Mouse (Mus musculus): Measurements from ENCODE around the gene Gm5269. TPM values are rescaled to one million over a fixed set of nuclear protein-coding genes. Genes with fewer than 3 reads are reported as not detected.

The Gm5269 gene
- polyA plus RNA-seq, 1 experiment from 2014 or later = not detected

DNA sequence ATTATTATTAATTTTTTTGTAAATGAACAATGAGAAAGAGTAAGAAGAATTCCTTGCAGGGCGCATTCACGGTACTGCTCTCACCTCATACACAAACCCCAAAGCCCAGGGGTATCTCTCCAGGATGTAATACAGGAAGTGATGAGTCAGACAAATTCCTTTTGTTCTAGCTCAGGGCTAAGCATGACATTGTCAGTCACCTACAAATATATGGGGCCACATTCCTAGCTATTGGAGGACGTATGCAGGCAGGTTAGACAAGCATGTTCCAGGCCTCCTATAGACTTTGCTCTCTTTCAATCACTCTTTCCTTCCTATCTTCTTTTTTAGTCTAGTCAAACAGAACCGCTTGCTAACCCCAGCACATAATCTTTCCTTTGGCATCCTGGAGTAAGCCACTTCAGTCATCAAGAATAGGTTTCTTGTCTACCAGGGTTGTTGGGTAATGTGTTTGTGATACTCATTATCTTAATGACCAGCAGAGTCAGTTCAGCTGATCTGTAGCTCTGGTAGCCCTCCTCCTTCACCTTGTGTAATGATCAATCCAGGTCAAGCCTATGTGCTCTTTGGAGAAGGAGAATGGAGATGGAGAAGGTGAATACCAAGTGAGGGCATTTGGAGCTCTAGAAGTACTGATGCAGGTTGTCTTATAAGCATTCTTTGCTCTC lies 27.2 kb upstream of the Gm5269 start:
- no peak for TF ChIP-seq CTCF (IDR thresholded peaks at IDR 0.05)
- ATAC-seq (peak; percentile 94), DNase-seq (ENCODE audit: low read depth, low spot score) (no peak)
- no peaks in the 10 kb centered on the region for H3K27me3 ChIP-seq
- in situ Hi-C loops (cut with MboI; ENCODE audit: low pct_unique_long_range_greater_than_20kb) = no loop called here
- ChIA-PET CTCF (no interaction called here), POLR2A (no interaction called here)

DNA sequence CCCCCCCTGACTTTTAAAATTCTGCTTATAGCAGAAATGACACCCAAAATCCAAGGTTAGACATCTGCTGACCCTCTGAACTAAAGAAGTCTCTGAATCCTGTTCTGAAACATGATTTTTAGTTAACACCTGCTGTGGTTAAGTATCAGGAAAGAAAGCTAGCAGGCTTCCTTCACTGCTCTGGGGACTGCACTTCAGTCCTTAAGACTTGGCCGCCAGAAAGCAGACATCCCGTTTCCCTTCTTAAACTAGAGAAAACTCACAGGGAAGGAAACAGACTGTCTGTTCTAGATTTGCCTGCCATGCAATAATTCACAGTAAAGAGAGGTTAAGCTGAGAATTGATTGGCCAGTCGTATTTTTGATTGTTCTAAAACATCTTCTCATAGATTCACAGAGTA lies 26.1 kb upstream of the Gm5269 start:
- H3K27me3 ChIP-seq = no peaks in the 10 kb centered on the region
- POLR2A ChIA-PET = no interaction called here
- in situ Hi-C loops (cut with MboI; ENCODE audit: low pct_unique_long_range_greater_than_20kb) = no loop called here
- DNase-seq (ENCODE audit: low read depth, low spot score) = no peak
- ATAC-seq = no peak
- no peak for TF ChIP-seq CTCF (IDR thresholded peaks at IDR 0.05)
- CTCF ChIA-PET = interaction anchor here (1.7 kb wide), 1 partner anchor 9 kb away, joined by 5 read pairs; no protein-coding TSS in a partner anchor

DNA sequence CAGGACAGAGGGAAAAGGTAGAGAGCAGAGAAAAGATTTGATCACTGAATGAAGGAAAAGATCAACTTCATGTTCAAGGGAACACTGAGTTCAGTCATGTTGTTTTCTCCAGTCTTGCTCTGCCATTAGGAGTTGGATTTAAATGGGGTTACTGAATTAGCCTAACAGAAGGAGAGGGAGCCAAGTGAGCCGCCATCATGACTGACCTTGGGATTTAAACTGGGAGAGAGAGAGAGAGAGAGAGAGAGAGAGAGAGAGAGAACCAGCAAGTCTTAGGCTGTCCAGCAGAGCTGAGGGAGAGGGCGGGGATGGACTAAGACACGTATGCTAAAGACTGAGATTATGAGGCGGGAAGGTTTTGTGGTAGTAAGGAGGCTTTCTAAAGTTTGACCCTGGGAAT lies 24.2 kb upstream of the Gm5269 start:
- ChIA-PET CTCF (interaction anchor here (1.7 kb wide), 1 partner anchor 11 kb away, joined by 5 read pairs; no protein-coding TSS in a partner anchor), POLR2A (no interaction called here)
- in situ Hi-C loops (cut with MboI; ENCODE audit: low pct_unique_long_range_greater_than_20kb) = no loop called here
- no peaks in the 10 kb centered on the region for H3K27me3 ChIP-seq
- TF ChIP-seq CTCF (IDR thresholded peaks at IDR 0.05) = no peak
- DNase-seq (ENCODE audit: low read depth, low spot score) (no peak), ATAC-seq (no peak)

DNA sequence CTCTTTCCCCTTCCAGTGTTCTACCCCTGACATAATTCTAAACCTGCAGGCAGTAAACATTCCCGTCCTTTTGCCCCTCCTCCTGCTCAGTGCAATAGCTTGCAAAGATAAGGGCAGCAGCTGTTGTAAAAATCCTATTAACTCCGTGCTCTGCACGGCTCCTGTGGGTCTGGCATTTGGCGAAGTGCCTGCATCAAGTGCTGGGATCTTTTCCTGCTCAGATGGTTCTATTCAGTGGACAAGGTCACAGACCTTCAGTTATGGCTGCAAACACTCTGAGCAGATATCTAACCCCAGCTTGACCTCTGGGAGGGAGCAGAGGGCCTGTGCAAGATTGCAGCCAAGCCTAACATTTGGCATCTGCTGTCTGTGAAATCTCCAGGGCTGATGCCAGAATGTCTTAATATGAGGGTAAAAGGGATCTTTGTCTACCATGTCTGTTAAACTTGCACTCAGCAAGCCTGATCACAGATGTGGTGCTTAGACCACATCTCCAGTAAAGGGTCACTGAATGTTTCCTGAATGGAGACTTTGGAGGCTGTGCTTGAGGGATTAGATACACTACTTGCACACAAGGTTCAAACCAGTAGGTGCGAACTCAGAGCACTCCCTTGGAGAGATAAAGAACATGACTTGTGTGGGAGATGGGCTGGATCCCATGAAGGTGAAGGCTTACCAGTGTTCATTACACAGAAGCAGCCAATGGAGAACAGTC lies 15.2 kb upstream of the Gm5269 start:
- no peak for TF ChIP-seq CTCF (IDR thresholded peaks at IDR 0.05)
- POLR2A ChIA-PET = no interaction called here
- CTCF ChIA-PET = interaction anchor here (0.7 kb wide), 1 partner anchor 13 kb away, joined by 3 read pairs; no protein-coding TSS in a partner anchor
- ATAC-seq (peak; percentile 26), DNase-seq (ENCODE audit: low read depth, low spot score) (no peak)
- in situ Hi-C loops (cut with MboI; ENCODE audit: low pct_unique_long_range_greater_than_20kb) = no loop called here
- no peaks in the 10 kb centered on the region for H3K27me3 ChIP-seq

DNA sequence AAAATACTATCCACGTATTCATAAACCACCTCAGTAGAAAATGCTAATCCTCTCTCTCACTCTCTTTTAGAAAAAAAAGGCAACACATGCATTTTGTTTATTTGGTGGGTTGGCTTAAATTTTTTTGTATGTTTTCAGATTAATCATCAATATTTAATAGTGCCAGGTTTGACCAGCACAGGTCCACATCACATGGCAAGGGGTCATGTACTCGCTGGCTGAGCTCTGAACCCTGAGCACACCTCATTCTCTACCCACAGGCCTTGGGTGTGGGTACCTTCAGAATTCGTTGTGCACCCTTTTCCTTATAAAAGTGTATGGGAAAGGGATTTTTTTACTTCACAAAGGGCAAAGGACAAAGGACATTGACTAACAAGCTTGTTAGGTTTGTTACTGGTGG lies 14.1 kb upstream of the Gm5269 start:
- ChIA-PET CTCF (no interaction called here), POLR2A (no interaction called here)
- DNase-seq (ENCODE audit: low read depth, low spot score) = no peak
- no peak for ATAC-seq
- TF ChIP-seq CTCF (IDR thresholded peaks at IDR 0.05) = no peak
- in situ Hi-C loops (cut with MboI; ENCODE audit: low pct_unique_long_range_greater_than_20kb) = no loop called here
- H3K27me3 ChIP-seq = no peaks in the 10 kb centered on the region

DNA sequence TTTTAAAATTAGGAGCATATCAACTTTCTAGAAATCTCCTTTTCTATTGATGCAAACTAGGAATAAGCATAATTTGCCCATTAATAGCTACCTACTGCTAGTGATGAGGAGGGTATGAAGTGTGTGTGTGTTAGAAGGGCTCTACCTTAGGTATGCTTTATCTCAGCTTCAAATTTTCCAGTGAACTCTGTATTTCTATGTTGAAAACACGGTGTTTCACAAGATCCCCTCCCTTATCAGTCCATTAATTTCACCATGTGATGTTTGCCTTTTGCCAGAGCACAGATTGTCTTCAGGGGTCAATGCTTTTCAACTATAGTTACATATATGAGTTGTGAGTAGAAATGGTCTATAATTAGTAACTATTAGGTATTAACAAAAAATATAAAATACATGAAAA lies 8.0 kb upstream of the Gm5269 start:
- in situ Hi-C loops (cut with MboI; ENCODE audit: low pct_unique_long_range_greater_than_20kb) = no loop called here
- ChIA-PET POLR2A (no interaction called here), CTCF (interaction anchor here (0.8 to 1.1 kb wide), 2 partner anchors 10 to 30 kb away, joined by 3 to 4 read pairs; no protein-coding TSS in a partner anchor)
- ATAC-seq = no peak
- no peaks in the 10 kb centered on the region for H3K27me3 ChIP-seq
- DNase-seq (ENCODE audit: low read depth, low spot score) = no peak
- TF ChIP-seq CTCF (IDR thresholded peaks at IDR 0.05) = no peak

DNA sequence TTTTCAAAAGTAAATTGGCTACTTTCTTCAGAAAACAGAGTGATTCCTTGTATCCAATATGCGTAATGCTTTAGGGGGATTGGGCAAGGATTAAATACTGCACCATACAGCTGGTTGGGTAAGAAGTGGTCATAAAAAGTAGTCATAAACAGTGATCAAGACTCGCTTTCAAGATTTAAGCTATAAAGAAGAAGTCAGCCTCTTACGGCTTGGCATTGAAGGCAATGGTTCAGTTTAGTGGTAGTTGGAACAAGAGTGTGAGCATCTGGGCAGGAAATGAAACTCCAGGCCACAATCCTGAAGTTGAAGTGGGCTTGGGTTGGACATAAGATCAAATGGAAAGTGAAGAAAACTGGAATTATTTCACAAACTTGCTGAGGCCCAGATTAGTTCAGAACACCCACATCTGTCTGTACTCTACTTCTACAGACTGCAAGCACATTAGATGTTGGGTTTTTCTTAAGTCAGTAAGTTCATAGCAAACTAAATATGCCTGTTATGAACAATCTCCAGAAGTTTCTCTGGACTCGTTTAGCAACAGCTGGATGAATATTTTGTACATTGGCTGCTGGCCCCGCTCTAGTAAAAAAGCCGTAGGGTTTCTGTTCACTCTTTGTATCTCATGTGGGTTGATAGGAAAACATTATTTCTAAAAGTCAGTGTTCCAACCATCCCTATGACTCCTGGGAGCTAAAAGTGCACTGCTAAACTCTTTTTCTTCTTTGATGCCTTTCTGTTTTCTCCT lies 4.3 kb upstream of the Gm5269 start:
- CTCF ChIA-PET = interaction anchor here (1.6 kb wide), 1 partner anchor 10 kb away, joined by 4 read pairs; no protein-coding TSS in a partner anchor
- POLR2A ChIA-PET = no interaction called here
- TF ChIP-seq CTCF (IDR thresholded peaks at IDR 0.05) = no peak
- DNase-seq (ENCODE audit: low read depth, low spot score) = no peak
- in situ Hi-C loops (cut with MboI; ENCODE audit: low pct_unique_long_range_greater_than_20kb) = no loop called here
- H3K27me3 ChIP-seq = no peaks in the 10 kb centered on the region
- no peak for ATAC-seq

DNA sequence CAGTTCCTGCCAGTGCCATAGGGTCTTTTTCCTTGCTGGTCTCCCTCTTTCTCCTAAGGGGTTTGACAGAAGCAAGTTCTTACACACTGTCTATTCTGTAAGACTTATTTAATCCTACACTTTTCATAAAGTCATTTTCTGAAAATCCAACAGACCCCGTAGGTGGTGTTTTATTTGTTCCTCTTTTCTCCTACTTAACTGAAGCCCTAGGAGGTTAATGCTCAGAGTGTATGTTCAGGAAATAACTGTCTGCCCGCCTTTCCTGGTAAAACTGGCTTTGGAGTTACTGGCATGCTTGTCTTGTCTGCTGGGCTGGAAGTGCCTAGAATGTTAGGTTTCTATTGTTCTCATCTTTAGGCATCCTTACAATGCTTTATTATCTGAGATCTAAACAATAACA lies 1.9 kb upstream of the Gm5269 start:
- POLR2A ChIA-PET = no interaction called here
- no peak for DNase-seq (ENCODE audit: low read depth, low spot score)
- TF ChIP-seq CTCF (IDR thresholded peaks at IDR 0.05) = no peak
- no peaks in the 10 kb centered on the region for H3K27me3 ChIP-seq
- CTCF ChIA-PET = interaction anchor here (0.9 to 2.6 kb wide), 3 partner anchors 10 to 18 kb away, joined by 3 to 6 read pairs (median 6); no protein-coding TSS in a partner anchor
- in situ Hi-C loops (cut with MboI; ENCODE audit: low pct_unique_long_range_greater_than_20kb) = no loop called here
- no peak for ATAC-seq

DNA sequence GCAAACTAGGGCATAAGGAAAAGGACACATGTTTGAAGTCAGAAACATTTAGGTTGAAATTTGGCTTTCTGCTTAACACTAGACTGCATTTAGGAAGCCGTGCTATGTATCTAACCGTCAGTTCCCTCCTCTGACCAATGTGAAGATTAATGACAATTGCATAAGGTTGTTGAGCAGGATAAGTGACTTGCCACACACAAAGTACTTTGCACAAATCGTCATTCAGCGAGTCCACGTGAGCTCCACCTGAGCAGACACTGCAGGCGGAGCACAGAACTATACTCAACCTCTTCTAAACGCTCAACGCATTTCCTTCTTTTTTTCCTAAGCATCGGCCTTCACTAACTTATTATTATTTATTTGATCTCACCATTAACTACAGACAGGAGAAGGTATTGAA lies 3.3 kb downstream of the Gm5269 start:
- no peaks in the 10 kb centered on the region for H3K27me3 ChIP-seq
- DNase-seq (ENCODE audit: low read depth, low spot score) = no peak
- ChIA-PET POLR2A (no interaction called here), CTCF (interaction anchor here (1.6 kb wide), 1 partner anchor 10 kb away, joined by 3 read pairs; no protein-coding TSS in a partner anchor)
- ATAC-seq = no peak
- TF ChIP-seq CTCF (IDR thresholded peaks at IDR 0.05) = no peak
- in situ Hi-C loops (cut with MboI; ENCODE audit: low pct_unique_long_range_greater_than_20kb) = no loop called here

DNA sequence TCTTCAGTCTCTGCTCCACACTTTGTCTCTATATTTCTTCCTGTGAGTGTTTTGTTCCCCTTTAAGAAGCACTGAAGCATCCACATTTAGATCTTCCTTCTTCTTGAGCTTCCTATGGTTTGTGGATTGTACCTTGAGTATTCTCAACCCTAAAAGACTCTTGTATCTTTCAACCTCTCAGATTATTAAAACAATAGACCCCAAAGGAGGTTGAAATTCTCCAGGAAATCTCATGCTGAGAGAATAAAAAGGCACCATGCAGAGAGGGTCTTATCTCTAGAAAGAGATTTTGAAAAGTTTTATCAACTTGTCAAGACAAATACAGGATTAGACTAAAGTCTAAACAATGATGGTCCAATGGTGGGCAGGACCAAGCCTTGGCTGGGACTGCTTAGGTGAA lies 6.7 kb downstream of the Gm5269 start:
- ChIA-PET POLR2A (no interaction called here), CTCF (interaction anchor here (1.2 kb wide), 1 partner anchor 10 kb away, joined by 4 read pairs; no protein-coding TSS in a partner anchor)
- no peak for TF ChIP-seq CTCF (IDR thresholded peaks at IDR 0.05)
- in situ Hi-C loops (cut with MboI; ENCODE audit: low pct_unique_long_range_greater_than_20kb) = no loop called here
- no peaks in the 10 kb centered on the region for H3K27me3 ChIP-seq
- ATAC-seq = no peak
- no peak for DNase-seq (ENCODE audit: low read depth, low spot score)
